Mouse (Mus musculus): Measurements from ENCODE around the gene Pole2. TPM values are rescaled to one million over a fixed set of nuclear protein-coding genes. Genes with fewer than 3 reads are reported as not detected.

The Pole2 gene
- polyA plus RNA-seq, 1 experiment: 4.2 TPM

DNA sequence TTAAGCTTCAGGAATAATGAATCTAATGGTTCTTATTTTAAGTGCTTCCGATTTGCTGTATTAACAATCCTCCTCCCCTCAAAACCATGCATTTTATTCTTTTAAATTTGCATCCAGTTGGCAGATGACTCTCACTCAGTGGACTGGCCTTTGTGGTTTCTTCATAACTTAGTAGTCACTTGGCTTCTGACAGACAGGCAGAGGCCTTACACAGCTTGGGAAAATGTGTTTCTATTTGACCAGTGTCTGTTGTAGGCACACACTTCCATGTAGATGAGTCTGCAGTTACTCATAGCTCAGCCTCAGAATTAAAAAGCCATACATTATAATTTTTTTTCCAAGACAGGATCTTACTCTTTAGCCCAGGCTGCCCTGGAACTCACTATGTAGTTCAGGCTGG is 25.8 kb upstream of the Pole2 start:
- H3K27ac ChIP-seq (ENCODE audit: insufficient read depth, low read length): no peak overlapping the region
- no peak overlapping the region for H3K4me3 ChIP-seq (ENCODE audit: extremely low read depth, insufficient read depth, insufficient read length)
- no peaks in the 10 kb centered on the region for H3K27me3 ChIP-seq (ENCODE audit: control insufficient read depth, insufficient read depth, low read length)
- TF ChIP-seq POLR2A (IDR thresholded peaks at IDR 0.05; ENCODE audit: low read depth, low read length) (no peak), CTCF (IDR thresholded peaks at IDR 0.05; ENCODE audit: extremely low read depth, insufficient read depth, insufficient read length, insufficient replicate concordance) (no peak)
- DNase-seq (ENCODE audit: low read depth in 1 of 2, low spot score in 2 of 2): no peak
- 100% methylated on average over 1 of the region's 1 CpGs for WGBS
- peaks cover 2% of the 10 kb centered on the region; the same call in 1 of the 2 replicates for H3K4me1 ChIP-seq (ENCODE audit: control insufficient read depth, insufficient read depth, insufficient read length)
- H3K36me3 ChIP-seq (ENCODE audit: control insufficient read depth, insufficient read depth, low read length): peaks cover 3% of the 10 kb centered on the region

DNA sequence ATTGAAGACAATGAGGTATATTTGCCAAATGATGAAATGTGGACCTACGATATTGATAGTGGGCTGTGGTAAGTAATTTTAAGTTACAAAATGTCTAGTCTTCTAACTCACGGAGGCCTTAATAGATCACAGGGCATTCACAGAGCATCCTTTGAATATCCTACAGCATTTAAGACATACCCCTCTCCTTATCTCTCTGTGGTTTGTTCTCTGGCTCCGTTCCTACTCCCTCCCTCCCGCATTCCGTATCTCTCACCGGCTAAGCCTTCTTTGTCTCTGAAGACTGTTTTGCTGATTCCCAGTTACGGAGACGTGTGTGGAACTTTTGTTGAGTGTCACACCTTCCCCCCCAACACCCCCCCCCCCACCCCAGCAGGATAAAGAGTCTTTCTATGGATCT is 22.8 kb upstream of the Pole2 start:
- 81% methylated on average over 8 of the region's 8 CpGs for WGBS
- H3K27ac ChIP-seq (ENCODE audit: insufficient read depth, low read length): no peak overlapping the region
- no peaks in the 10 kb centered on the region for H3K4me1 ChIP-seq (ENCODE audit: control insufficient read depth, insufficient read depth, insufficient read length)
- H3K36me3 ChIP-seq (ENCODE audit: control insufficient read depth, insufficient read depth, low read length): peaks cover 3% of the 10 kb centered on the region
- no peak for DNase-seq (ENCODE audit: low read depth in 1 of 2, low spot score in 2 of 2)
- H3K4me3 ChIP-seq (ENCODE audit: extremely low read depth, insufficient read depth, insufficient read length): no peak overlapping the region
- TF ChIP-seq POLR2A (IDR thresholded peaks at IDR 0.05; ENCODE audit: low read depth, low read length) (no peak), CTCF (IDR thresholded peaks at IDR 0.05; ENCODE audit: extremely low read depth, insufficient read depth, insufficient read length, insufficient replicate concordance) (no peak)
- no peaks in the 10 kb centered on the region for H3K27me3 ChIP-seq (ENCODE audit: control insufficient read depth, insufficient read depth, low read length)

DNA sequence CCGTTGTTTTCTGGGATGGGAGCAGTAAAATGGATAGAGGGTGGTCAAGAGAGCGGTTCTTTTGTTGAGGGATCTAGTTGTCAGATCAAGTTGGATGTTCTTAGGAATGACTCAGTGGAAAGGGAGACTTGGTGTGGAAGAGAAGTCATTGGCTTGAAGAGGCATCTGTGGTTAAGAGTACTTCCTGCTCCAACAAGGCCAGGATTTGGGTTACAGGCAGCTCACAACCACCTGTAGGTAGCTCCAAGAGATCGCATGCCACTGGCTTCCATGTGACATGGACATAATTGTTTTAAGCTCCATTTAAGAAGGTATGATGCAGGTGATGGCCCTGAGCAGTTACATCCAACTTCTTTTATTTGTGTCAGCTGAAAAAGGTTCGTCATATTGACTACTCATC is 21.8 kb upstream of the Pole2 start:
- Histone ChIP-seq H3K36me3 (ENCODE audit: control insufficient read depth, insufficient read depth, low read length) (peaks cover 2% of the 10 kb centered on the region; the same call in 1 of the 2 replicates), H3K4me1 (ENCODE audit: control insufficient read depth, insufficient read depth, insufficient read length) (no peaks in the 10 kb centered on the region), H3K27me3 (ENCODE audit: control insufficient read depth, insufficient read depth, low read length) (no peaks in the 10 kb centered on the region), H3K27ac (ENCODE audit: insufficient read depth, low read length) (no peak overlapping the region), H3K4me3 (ENCODE audit: extremely low read depth, insufficient read depth, insufficient read length) (no peak overlapping the region)
- DNase-seq (ENCODE audit: low read depth in 1 of 2, low spot score in 2 of 2): no peak
- WGBS: 87% methylated on average over 4 of the region's 4 CpGs
- TF ChIP-seq CTCF (IDR thresholded peaks at IDR 0.05; ENCODE audit: extremely low read depth, insufficient read depth, insufficient read length, insufficient replicate concordance) (no peak), POLR2A (IDR thresholded peaks at IDR 0.05; ENCODE audit: low read depth, low read length) (no peak)

DNA sequence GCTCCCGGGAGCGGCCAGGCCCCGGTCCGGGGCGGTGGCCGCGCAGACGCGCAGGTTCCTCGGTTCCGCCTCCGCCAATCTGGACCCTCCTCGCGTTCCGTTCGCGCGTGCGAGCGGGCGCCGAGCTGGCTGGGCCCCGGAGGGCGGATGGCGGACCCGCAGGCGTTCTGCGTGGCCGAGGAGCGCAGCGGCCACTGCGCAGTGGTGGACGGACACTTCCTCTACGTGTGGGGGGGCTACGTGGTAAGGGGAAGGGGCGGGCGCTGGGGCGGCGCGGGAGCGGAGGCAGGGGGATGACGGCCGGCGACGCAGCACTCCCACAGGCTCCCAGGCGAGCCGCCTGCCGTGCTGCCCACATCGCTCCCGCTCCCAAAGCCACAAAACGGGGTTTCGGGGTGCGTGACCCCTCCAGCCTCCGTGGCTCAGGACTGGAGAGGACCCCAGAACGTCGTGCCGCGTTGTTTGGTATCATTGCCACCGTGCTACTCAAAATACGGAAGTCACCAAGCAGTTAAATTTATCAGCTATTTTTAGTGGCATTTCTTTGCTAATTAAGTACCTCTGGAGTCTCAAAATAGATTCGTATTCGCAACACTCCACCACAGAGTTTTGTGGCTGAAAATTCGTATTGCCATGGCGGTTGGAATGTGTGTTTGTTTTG is 13.9 kb upstream of the Pole2 start:
- under 1% methylated on average over 63 of the region's 64 CpGs for WGBS
- Histone ChIP-seq H3K36me3 (ENCODE audit: control insufficient read depth, insufficient read depth, low read length) (no peaks in the 10 kb centered on the region), H3K27me3 (ENCODE audit: control insufficient read depth, insufficient read depth, low read length) (no peaks in the 10 kb centered on the region), H3K4me1 (ENCODE audit: control insufficient read depth, insufficient read depth, insufficient read length) (no peaks in the 10 kb centered on the region; the same call in 1 of the 2 replicates), H3K4me3 (ENCODE audit: extremely low read depth, insufficient read depth, insufficient read length) (peak overlapping the region; percentile 87), H3K27ac (ENCODE audit: insufficient read depth, low read length) (peak overlapping the region; percentile 73)
- TF ChIP-seq CTCF (IDR thresholded peaks at IDR 0.05; ENCODE audit: extremely low read depth, insufficient read depth, insufficient read length, insufficient replicate concordance) (no peak), POLR2A (IDR thresholded peaks at IDR 0.05; ENCODE audit: low read depth, low read length) (peak; percentile 75)
- DNase-seq (ENCODE audit: low read depth in 1 of 2, low spot score in 2 of 2): peak; percentile 23 to 54

DNA sequence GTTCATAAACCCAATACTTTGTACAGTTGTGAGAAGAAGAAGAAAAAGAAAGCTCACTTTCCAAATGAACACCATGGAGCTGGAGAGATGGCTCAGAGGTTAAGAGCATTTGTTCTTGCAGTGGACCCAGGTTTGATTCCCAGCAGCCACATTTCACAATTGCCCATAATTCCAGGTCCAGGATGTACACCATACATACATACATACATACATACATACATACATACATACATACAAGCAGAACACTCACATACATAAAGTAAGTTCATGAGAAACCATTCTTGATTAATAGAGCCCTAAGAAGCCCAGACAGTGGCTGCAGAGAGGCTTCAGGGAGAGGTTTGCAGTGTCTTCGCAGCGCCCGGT is 13.4 kb upstream of the Pole2 start:
- Histone ChIP-seq H3K27me3 (ENCODE audit: control insufficient read depth, insufficient read depth, low read length) (no peaks in the 10 kb centered on the region), H3K4me3 (ENCODE audit: extremely low read depth, insufficient read depth, insufficient read length) (peak overlapping the region; percentile 87), H3K27ac (ENCODE audit: insufficient read depth, low read length) (peak overlapping the region; percentile 73), H3K36me3 (ENCODE audit: control insufficient read depth, insufficient read depth, low read length) (no peaks in the 10 kb centered on the region), H3K4me1 (ENCODE audit: control insufficient read depth, insufficient read depth, insufficient read length) (no peaks in the 10 kb centered on the region; the same call in 1 of the 2 replicates)
- TF ChIP-seq CTCF (IDR thresholded peaks at IDR 0.05; ENCODE audit: extremely low read depth, insufficient read depth, insufficient read length, insufficient replicate concordance): no peak
- no peak for TF ChIP-seq POLR2A (IDR thresholded peaks at IDR 0.05; ENCODE audit: low read depth, low read length)
- DNase-seq (ENCODE audit: low read depth in 1 of 2, low spot score in 2 of 2): no peak
- WGBS: 8% methylated on average over 3 of the region's 3 CpGs

DNA sequence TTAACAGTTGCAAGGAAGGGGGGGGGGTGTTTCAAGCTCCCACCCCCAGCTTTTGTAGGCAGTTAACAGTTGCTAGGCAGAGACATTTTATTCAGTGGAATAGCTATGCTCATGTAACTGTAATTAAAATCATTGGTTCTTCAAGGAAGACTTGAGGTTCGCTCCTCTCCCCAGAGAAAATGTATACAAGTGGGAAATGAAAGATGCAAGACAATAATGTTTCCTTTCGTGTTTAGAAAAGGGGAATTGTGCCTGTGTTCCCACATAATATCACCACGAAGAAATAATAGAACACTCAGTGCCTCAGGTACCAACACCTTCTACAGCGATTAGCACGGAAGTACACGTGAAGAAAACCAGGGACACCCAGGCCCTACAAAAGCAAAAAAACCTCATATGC is 12.9 kb upstream of the Pole2 start, which contains the start of gene Klhdc1:
Klhdc1 (plus strand) TSS at position 301 of the 400 bp plus-strand sequence.
- H3K4me1 ChIP-seq (ENCODE audit: control insufficient read depth, insufficient read depth, insufficient read length): no peaks in the 10 kb centered on the region; the same call in 1 of the 2 replicates
- TF ChIP-seq CTCF (IDR thresholded peaks at IDR 0.05; ENCODE audit: extremely low read depth, insufficient read depth, insufficient read length, insufficient replicate concordance) (no peak), POLR2A (IDR thresholded peaks at IDR 0.05; ENCODE audit: low read depth, low read length) (no peak)
- peak within 1 kb of the TSS; percentile 87 for H3K4me3 ChIP-seq (ENCODE audit: extremely low read depth, insufficient read depth, insufficient read length)
- no peaks in the 10 kb centered on the region for H3K36me3 ChIP-seq (ENCODE audit: control insufficient read depth, insufficient read depth, low read length)
- H3K27ac ChIP-seq (ENCODE audit: insufficient read depth, low read length): peak within 1 kb of the TSS; percentile 73
- no peak for DNase-seq (ENCODE audit: low read depth in 1 of 2, low spot score in 2 of 2)
- no peaks in the 10 kb centered on the region for H3K27me3 ChIP-seq (ENCODE audit: control insufficient read depth, insufficient read depth, low read length)
- WGBS: 49% methylated on average over 6 of the region's 6 CpGs

DNA sequence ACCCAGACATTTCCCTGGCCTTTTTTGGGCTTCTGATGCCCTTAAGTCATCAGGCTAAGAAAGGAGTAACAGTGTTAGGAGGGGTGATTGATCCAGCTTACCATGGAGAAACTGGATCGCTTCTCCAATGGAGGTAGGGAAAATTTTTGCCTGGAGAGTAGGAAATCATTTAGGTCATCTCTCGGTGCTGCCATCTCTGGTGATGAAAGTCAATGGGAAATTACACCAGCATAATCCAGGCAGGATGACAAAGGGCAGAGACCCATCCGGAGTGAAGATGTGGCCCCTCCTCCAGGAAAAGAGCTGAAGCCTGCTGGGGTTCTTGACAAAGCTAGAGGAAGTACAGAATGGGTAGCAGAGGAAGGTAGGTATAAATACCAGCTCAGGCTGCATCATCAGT is 10.3 kb upstream of the Pole2 start:
- TF ChIP-seq POLR2A (IDR thresholded peaks at IDR 0.05; ENCODE audit: low read depth, low read length): no peak
- Histone ChIP-seq H3K36me3 (ENCODE audit: control insufficient read depth, insufficient read depth, low read length) (no peaks in the 10 kb centered on the region), H3K27ac (ENCODE audit: insufficient read depth, low read length) (no peak overlapping the region), H3K4me1 (ENCODE audit: control insufficient read depth, insufficient read depth, insufficient read length) (no peaks in the 10 kb centered on the region; the same call in 1 of the 2 replicates), H3K4me3 (ENCODE audit: extremely low read depth, insufficient read depth, insufficient read length) (no peak overlapping the region), H3K27me3 (ENCODE audit: control insufficient read depth, insufficient read depth, low read length) (no peaks in the 10 kb centered on the region)
- DNase-seq (ENCODE audit: low read depth in 1 of 2, low spot score in 2 of 2): no peak
- 54% methylated on average over 3 of the region's 3 CpGs for WGBS
